Comparison of ENCODE assay signal across 29 mouse cellular contexts in the genomic region with DNA sequence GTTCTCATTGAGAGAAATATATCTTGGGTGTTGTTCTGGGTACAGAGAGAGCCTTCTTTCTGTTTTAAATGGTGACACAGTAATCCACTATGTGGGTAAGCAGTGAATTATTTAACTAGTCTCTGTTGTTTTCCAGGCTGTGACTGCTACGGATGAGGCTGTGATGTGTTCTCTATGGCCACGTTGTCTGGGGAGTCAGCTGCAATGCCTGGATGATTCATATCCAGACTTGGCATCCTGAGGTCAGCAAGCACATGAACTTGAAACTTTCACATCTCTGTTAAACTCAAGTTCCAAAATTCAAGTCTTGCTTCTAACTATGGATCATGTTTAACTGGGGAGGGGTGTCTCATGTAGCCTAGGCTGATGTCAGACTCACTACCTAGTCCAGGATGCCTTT. TPM values are rescaled to one million over a fixed set of nuclear protein-coding genes. Genes with fewer than 3 reads are reported as not detected.
DNase-seq lines count a peak whose midpoint lies in the region; ATAC-seq and TF ChIP-seq lines count a peak whose summit lies in the region.
"Had no signal": no experiment of that assay in that cellular context is flagged by ENCODE, and none has a peak within 500 bp of the region (broad histone marks: within the 10 kb centered on the region; RNA-seq: fewer than 3 reads in every experiment).

No protein-coding gene starts in this region.

- H3ac ChIP-seq in C2C12 (ENCODE audit: control insufficient read depth, insufficient read length, low read depth) = no peak overlapping the region

- no peaks in the 10 kb centered on the region for H3K79me3 ChIP-seq in C2C12 (ENCODE audit: low read depth)

- 24% methylated on average over 2 of the region's 2 CpGs for WGBS in kidney, embryonic 16.5 days

- H3K4me2 ChIP-seq in kidney, embryonic 16.5 days (replicated peaks; ENCODE audit: low read depth, low read length) = no peak overlapping the region
- H3K4me2 ChIP-seq: embryonic facial prominence, embryonic 12.5 days; embryonic facial prominence, embryonic 15.5 days; forebrain, embryonic 13.5 days; heart, embryonic 13.5 days; hindbrain, embryonic 12.5 days; hindbrain, embryonic 15.5 days had no signal

- peak; percentile 46 for DNase-seq in adrenal gland, adult 2 months
- no peak for DNase-seq in adrenal gland, adult 18-20 months (ENCODE audit: low spot score in 2 of 2)
- DNase-seq in NIH3T3 (ENCODE audit: low read depth) = peak; percentile 46
- no peak for DNase-seq in spleen, postnatal 36 days (ENCODE audit: low spot score in 2 of 2)
- DNase-seq: adrenal gland, postnatal 25 days; cerebellum, adult 18-20 months; cerebellum, adult 9-10 months; cerebellum, postnatal 25 days; gastrocnemius, postnatal 10 days; gastrocnemius, postnatal 36 days; heart, adult 2 months; heart, postnatal 14 days; heart, postnatal 4 days had no signal

- no peaks in the 10 kb centered on the region for H3K4me1 ChIP-seq in kidney, embryonic 16.5 days (ENCODE audit: insufficient read depth, low read length)
- H3K4me1 ChIP-seq: embryonic facial prominence, embryonic 12.5 days; embryonic facial prominence, embryonic 15.5 days; forebrain, embryonic 10.5 days; forebrain, embryonic 13.5 days; heart, embryonic 10.5 days; heart, embryonic 13.5 days; hindbrain, embryonic 12.5 days; hindbrain, embryonic 15.5 days had no signal

- H3K79me2 ChIP-seq in C2C12 (ENCODE audit: control insufficient read depth, insufficient read depth) = no peaks in the 10 kb centered on the region

- no peak for TF ChIP-seq CTCF in C2C12 (IDR thresholded peaks at IDR 0.05; ENCODE audit: control insufficient read depth, insufficient read depth, insufficient read length)

- H3K36me3 ChIP-seq in C2C12 (ENCODE audit: control insufficient read depth, insufficient read depth) = no peaks in the 10 kb centered on the region
- H3K36me3 ChIP-seq in kidney, embryonic 16.5 days (ENCODE audit: insufficient read depth, low read length) = no peaks in the 10 kb centered on the region
- H3K36me3 ChIP-seq: embryonic facial prominence, embryonic 12.5 days; embryonic facial prominence, embryonic 15.5 days; forebrain, embryonic 10.5 days; G1E; heart, embryonic 10.5 days; heart, embryonic 13.5 days; hindbrain, embryonic 12.5 days; hindbrain, embryonic 15.5 days had no signal

- no peak overlapping the region for H3K27ac ChIP-seq in kidney, embryonic 16.5 days (ENCODE audit: low read length)
- H3K27ac ChIP-seq: embryonic facial prominence, embryonic 12.5 days; embryonic facial prominence, embryonic 15.5 days; forebrain, embryonic 10.5 days; forebrain, embryonic 13.5 days; heart, adult 2 months; heart, embryonic 10.5 days; heart, embryonic 13.5 days; hindbrain, embryonic 12.5 days; hindbrain, embryonic 15.5 days had no signal

- H3K9ac ChIP-seq in kidney, embryonic 16.5 days (replicated peaks; ENCODE audit: low read length) = no peak overlapping the region
- H3K9ac ChIP-seq: embryonic facial prominence, embryonic 12.5 days; embryonic facial prominence, embryonic 15.5 days; forebrain, embryonic 13.5 days; heart, embryonic 13.5 days; hindbrain, embryonic 12.5 days; hindbrain, embryonic 15.5 days had no signal

- no peak for ATAC-seq in kidney, embryonic 16.5 days (ENCODE audit: low FRiP score, low TSS enrichment)
- ATAC-seq in erythroblast, adult 5-6 weeks (replicated peaks; ENCODE audit: low FRiP score, poor library complexity, severe bottlenecking) = no peak
- ATAC-seq: activated CD4-positive, CD25-positive, alpha-beta regulatory T cell, adult 4 months; forebrain, embryonic 13.5 days; forebrain, embryonic 16.5 days; intestine, postnatal 0 days had no signal

- H3K4me3 ChIP-seq in C2C12 (ENCODE audit: insufficient read depth, poor library complexity, severe bottlenecking) = no peak overlapping the region
- H3K4me3 ChIP-seq in kidney, embryonic 16.5 days (ENCODE audit: low read length) = no peak overlapping the region
- H3K4me3 ChIP-seq: embryonic facial prominence, embryonic 12.5 days; embryonic facial prominence, embryonic 15.5 days; erythroblast, embryonic 14.5 days; forebrain, embryonic 10.5 days; forebrain, embryonic 13.5 days; heart, adult 2 months; heart, embryonic 10.5 days; heart, embryonic 13.5 days; hindbrain, embryonic 12.5 days; hindbrain, embryonic 15.5 days had no signal

- H3K27me3 ChIP-seq in C2C12 (ENCODE audit: control insufficient read depth, insufficient read depth, insufficient read length) = no peaks in the 10 kb centered on the region
- H3K27me3 ChIP-seq in kidney, embryonic 16.5 days (ENCODE audit: insufficient read depth, low read length) = no peaks in the 10 kb centered on the region
- H3K27me3 ChIP-seq: embryonic facial prominence, embryonic 12.5 days; embryonic facial prominence, embryonic 15.5 days; forebrain, embryonic 13.5 days; heart, embryonic 13.5 days; hindbrain, embryonic 12.5 days; hindbrain, embryonic 15.5 days had no signal

- H3K9me3 ChIP-seq in kidney, embryonic 16.5 days (ENCODE audit: low read length) = no peaks in the 10 kb centered on the region
- H3K9me3 ChIP-seq: embryonic facial prominence, embryonic 12.5 days; embryonic facial prominence, embryonic 15.5 days; forebrain, embryonic 10.5 days; forebrain, embryonic 13.5 days; G1E; heart, embryonic 10.5 days; hindbrain, embryonic 12.5 days; hindbrain, embryonic 15.5 days had no signal

TF ChIP-seq in C2C12, 6 proteins besides CTCF, POLR2A, EP300 and RAD21:
- TF ChIP-seq MYOG (IDR thresholded peaks at IDR 0.05; ENCODE audit: control insufficient read depth, extremely low read depth, insufficient read length) (no peak), MAX (IDR thresholded peaks at IDR 0.05) (no peak), USF1 (IDR thresholded peaks at IDR 0.05; ENCODE audit: low read depth) (no peak), MYOD1 (IDR thresholded peaks at IDR 0.05; ENCODE audit: control insufficient read depth, insufficient read length, low read depth) (peak; percentile 32)

RNA-seq across cellular contexts. Expression of gene Anp32a, which starts 53.1 kb away (rescaled TPM):
- total RNA-seq in adrenal gland, adult 2 months (2021) = 100 to 1,000 TPM; 278 to 501 TPM
- 8.0 and 9.8 TPM in 2 replicates for polyA plus RNA-seq in adrenal gland, adult 2 months (2012; rRNA removed)
- total RNA-seq in adrenal gland, adult 18-20 months (2021) = 100 to 1,000 TPM; 275 to 337 TPM
- polyA plus RNA-seq in C2C12 (2012; fragmentation: generic; extraction: Trizol) = 100.0 TPM
- 196 and 238 TPM in 2 replicates for polyA plus RNA-seq in kidney, embryonic 16.5 days (2015; fragmentation: Nextera tagmentation; extraction: Ambion mirVana)
- total RNA-seq in erythroblast, adult 5-6 weeks (2015; ENCODE audit: low replicate concordance) = 71.1 and 137 TPM in 2 replicates
- total RNA-seq in erythroblast, adult 5-6 weeks (2017; ENCODE audit: low replicate concordance) = 126 and 136 TPM in 2 replicates

Comparison
In these comparisons a context has a peak if more than half of its experiments do, and no peak if none do; other contexts are left out.
1. DNase-seq: peak in adrenal gland, adult 2 months (single experiment) and NIH3T3 (single experiment); none in adrenal gland, adult 18-20 months (0 of 2) and spleen, postnatal 36 days (0 of 2).